Mouse (Mus musculus) heart, adult 2 months (tissue): Measurements from ENCODE around the gene Plekha8. TPM values are rescaled to one million over a fixed set of nuclear protein-coding genes. Genes with fewer than 3 reads are reported as not detected.

Source experiments
- DNase-seq, 2 experiments: peaks; one replicate each; pipeline ENCODE4 v3.0.0; 2021
- H3K27ac ChIP-seq: fragments of 200-600 bp; 2 replicates; pipeline ENCODE4 v1.8.1; 2022
- H3K27me3 ChIP-seq: fragments of 200-500 bp; 2 replicates; pipeline ENCODE4 v1.6.1; 2012; ENCODE audit warnings: mild to moderate bottlenecking, low read length, inconsistent platforms, mixed read lengths; ENCODE audit not compliant: control insufficient read depth, insufficient read depth
- H3K36me3 ChIP-seq: fragments of 200-500 bp; 2 replicates; pipeline ENCODE4 v1.6.1; 2012; ENCODE audit warnings: low read length, inconsistent platforms; ENCODE audit not compliant: control insufficient read depth, insufficient read depth
- H3K4me1 ChIP-seq: fragments of 200-500 bp; 2 replicates; pipeline ENCODE4 v1.6.1; 2011; ENCODE audit warnings: low read length; ENCODE audit not compliant: control insufficient read depth, insufficient read depth
- H3K4me3 ChIP-seq: fragments of 200-600 bp; 2 replicates; pipeline ENCODE4 v1.8.1; 2022
- H3K79me2 ChIP-seq: fragments of 200-500 bp; replicated peaks from 2 replicates; pipeline ENCODE4 v1.6.1; 2012; ENCODE audit warnings: mild to moderate bottlenecking, inconsistent platforms, low read length, moderate library complexity, mixed read lengths; ENCODE audit not compliant: control insufficient read depth, insufficient read depth
- H3K9ac ChIP-seq: fragments of 200-500 bp; 2 replicates; pipeline ENCODE4 v1.6.1; 2012; ENCODE audit warnings: low read depth, mild to moderate bottlenecking, control low read depth, inconsistent platforms, low read length, mixed read lengths
- CTCF ChIP-seq: fragments of 200-600 bp; IDR thresholded peaks from 2 replicates; pipeline ENCODE4 v1.8.1; 2022; ENCODE audit warnings: antibody characterized with exemption, mild to moderate bottlenecking, moderate library complexity
- EP300 ChIP-seq: fragments of 200-500 bp; IDR thresholded peaks from 2 replicates; pipeline ENCODE4 v1.6.1; 2011; ENCODE audit warnings: low read depth, low read length, control low read depth; ENCODE audit not compliant: insufficient read depth
- POLR2A ChIP-seq: fragments of 200-500 bp; IDR thresholded peaks from 2 replicates; pipeline ENCODE4 v1.6.1; 2011; ENCODE audit warnings: mild to moderate bottlenecking, low read depth, low read length, control low read depth; ENCODE audit not compliant: insufficient read depth
- WGBS: fragments of 180-500 bp; shearing (Covaris S2); methylation state at CpG from one replicate; pipeline ENCODE4 v1.1.7; 2018; 5-methylcytosine and 5-hydroxymethylcytosine counted together
- intact Hi-C: fragments of 180-260 bp; cut with DNase I; formaldehyde crosslinking; loops from one replicate; pipeline ENCODE4 v1.15.1; 2025
- polyA plus RNA-seq: library from polyadenylated mRNA; depleted of rRNA; stranded (reverse); fragments of >200 nt; gene quantifications from 2 replicates; pipeline ENCODE4 v1.2.3, GENCODE M21; 2012
- total RNA-seq, 2 experiments: library from RNA; stranded (reverse); gene quantifications; 2 replicates each; pipeline ENCODE4 v1.2.3; 2021

Gene Plekha8
- total and polyA plus RNA-seq, 3 experiments = 2.6 to 9.7 (median 9.0) TPM

DNA sequence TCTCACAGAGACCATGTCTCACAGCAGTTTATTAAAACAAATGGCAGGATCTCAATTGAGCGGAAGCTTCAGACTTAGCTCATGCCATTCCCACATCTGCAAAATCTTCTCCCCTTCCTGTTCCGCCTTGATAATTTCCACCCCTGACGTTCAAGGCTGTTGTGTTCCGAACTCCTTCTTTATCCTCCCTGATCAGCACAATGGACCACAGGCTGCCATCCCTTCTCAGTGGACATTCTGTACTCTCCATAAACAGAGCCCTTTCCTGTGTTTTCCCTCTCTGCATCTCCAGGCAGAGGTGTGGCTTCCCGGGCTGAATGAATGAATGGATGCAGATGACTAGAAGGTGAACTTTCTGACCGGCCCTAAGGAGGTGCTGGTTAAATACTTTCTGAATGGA is 3.1 kb upstream of the Plekha8 start:
- Histone ChIP-seq H3K36me3 (no peaks in the 10 kb centered on the region), H3K9ac (peak overlapping the region; percentile 18; the same call in 1 of the 2 replicates), H3K79me2 (no peaks in the 10 kb centered on the region; the same call in 1 of the 2 replicates), H3K4me3 (no peak overlapping the region; the same call in 1 of the 2 replicates), H3K4me1 (peaks cover 2% of the 10 kb centered on the region), H3K27me3 (no peaks in the 10 kb centered on the region), H3K27ac (peak overlapping the region; percentile 36)
- 28% methylated on average over 6 of the region's 6 CpGs for WGBS
- TF ChIP-seq EP300 (no peak), POLR2A (no peak), CTCF (no peak)
- intact Hi-C loops = loop anchor here (2.0 to 10.0 kb wide), 3 partner anchors 89 to 226 kb away; partner anchors contain the start of genes Mturn and Znrf2
- DNase-seq = peak in 1 of 2 experiments; percentile 10

DNA sequence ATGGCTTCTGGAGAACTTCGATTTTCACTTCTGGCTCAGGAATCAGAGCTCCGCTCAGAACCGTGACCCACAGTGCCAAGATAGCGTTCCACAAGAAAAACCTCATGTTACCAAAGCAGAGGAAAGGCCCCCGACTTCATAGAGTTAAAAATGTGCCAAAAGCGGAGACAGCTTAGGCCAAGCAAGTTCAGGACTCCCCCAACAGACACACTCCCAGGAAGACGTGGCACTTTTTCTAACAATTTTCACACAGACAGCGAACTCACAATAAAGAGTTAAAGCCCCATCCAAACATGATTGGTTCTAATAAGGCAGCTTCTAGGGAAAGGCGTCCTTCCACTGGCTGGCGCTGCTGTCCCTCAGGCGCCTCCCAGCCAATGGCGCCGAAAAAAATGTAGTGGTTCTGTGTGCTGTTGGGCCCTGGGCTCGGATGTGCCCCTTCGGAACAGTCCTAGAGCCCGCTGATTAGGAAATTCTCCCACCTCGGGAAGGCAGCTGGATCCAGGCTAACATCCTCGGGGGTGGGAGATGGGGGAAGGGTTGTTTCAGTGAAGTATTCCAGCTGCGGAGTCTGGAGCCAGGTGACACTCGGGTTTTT is 1.9 kb upstream of the Plekha8 start:
- under 1% methylated on average over 20 of the region's 20 CpGs for WGBS
- Histone ChIP-seq H3K79me2 (no peaks in the 10 kb centered on the region; the same call in 1 of the 2 replicates), H3K36me3 (no peaks in the 10 kb centered on the region), H3K9ac (peak overlapping the region; percentile 73), H3K27me3 (no peaks in the 10 kb centered on the region), H3K4me1 (peaks cover 2% of the 10 kb centered on the region), H3K4me3 (peak overlapping the region; percentile 66), H3K27ac (peak overlapping the region; percentile 87)
- TF ChIP-seq EP300 (no peak), POLR2A (peak; percentile 69), CTCF (no peak)
- intact Hi-C loops = loop anchor here (2.0 to 10.0 kb wide), 3 partner anchors 88 to 224 kb away; partner anchors contain the start of genes Mturn and Znrf2
- peak; percentile 95 to 96 for DNase-seq

DNA sequence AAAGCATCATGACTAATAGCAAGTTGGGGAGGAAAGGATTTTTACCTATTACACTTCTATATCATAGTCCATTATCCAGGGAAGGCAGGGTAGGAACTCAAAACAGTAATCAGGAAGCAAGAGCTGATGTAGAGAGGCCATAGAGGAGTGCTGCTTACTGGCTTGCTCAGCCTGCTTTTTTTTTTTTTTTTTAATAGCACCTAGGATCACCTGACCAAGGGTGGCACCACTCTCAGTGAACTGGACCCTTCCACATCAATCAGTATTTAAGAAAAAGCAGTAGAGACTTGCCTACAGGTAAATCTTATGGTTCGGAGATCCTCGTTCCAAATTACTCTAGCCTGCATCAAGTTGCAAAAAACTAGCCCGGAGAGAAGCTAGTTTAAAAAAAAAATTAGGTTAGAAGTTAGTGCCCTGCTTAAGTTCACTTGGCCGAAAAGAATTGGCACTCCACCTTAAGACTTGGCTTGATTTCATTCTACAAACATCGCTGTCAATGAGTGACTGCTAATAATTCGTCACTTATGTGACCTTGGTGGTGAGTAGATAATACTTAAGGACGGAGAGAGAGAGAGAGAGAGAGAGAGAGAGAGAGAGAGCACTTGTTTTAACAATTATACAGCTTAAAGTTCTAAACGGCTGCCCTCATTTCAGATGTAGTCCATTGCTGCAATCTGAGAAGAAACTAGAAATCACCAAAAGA is 994 bp upstream of the Plekha8 start:
- intact Hi-C loops = loop anchor here (2.0 to 10.0 kb wide), 3 partner anchors 87 to 223 kb away; partner anchors contain the start of genes Mturn and Znrf2
- H3K27me3 ChIP-seq = no peaks in the 10 kb centered on the region
- H3K27ac ChIP-seq = peak overlapping the region; percentile 87; the same call in 1 of the 2 replicates
- peak overlapping the region; percentile 91 for H3K4me3 ChIP-seq
- TF ChIP-seq POLR2A = no peak
- TF ChIP-seq EP300 = no peak
- no peak for TF ChIP-seq CTCF
- no peak overlapping the region for H3K9ac ChIP-seq
- DNase-seq = no peak
- 38% methylated on average over 8 of the region's 8 CpGs for WGBS
- H3K36me3 ChIP-seq = no peaks in the 10 kb centered on the region
- H3K79me2 ChIP-seq = no peaks in the 10 kb centered on the region
- peaks cover 2% of the 10 kb centered on the region for H3K4me1 ChIP-seq

DNA sequence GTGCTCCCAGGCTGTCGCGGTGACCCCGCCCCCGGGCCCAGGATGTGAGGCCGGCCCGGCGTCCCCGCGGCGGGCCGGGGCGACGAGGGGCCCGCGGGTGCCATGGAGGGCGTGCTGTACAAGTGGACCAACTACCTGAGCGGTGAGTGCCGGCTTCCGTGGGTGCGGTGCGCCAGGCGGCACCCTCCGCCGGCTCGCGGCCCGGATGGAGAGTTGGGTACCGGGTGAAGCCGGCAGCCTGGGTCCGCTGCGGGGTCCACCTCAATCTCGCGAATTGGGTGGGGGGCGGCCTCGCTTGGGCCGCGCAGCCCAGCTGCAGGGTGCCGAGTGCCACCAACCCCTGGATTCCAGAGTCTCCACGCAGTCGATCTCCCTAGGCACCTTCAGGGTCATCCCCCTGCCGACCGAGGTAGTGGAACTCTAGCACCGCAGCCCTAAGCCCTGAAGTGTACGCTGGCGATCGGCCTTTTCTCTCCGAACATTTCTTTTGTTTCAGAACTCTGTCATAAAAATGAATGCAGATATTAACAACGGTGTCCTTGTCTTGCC is 493 bp downstream of the Plekha8 start:
- under 1% methylated on average over 48 of the region's 48 CpGs for WGBS
- intact Hi-C loops = loop anchor here (10.0 kb wide), 1 partner anchor 201 kb away; no protein-coding TSS in a partner anchor
- no peaks in the 10 kb centered on the region for H3K79me2 ChIP-seq

DNA sequence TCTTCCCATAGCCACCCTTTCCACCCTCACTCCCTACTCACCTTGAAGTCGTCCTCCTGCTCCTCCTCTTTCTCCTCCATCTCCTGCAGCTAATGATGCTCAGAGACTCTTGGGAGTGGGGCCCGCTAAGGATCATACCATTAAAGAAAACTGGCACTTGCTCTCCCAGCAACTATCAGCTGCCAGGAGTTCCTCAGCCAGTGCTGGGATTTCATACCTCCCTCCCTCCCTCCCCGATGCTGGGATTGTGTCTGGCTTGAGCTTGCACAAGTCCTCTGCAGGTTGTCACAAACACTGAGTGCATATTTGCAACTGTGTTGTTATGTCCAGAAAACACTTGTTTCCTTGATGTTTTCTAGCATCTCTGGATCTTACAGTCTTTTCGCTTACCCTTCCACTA is 2.3 kb downstream of the Plekha8 start, which contains the start of gene Fkbp14:
TSS of gene Fkbp14 (minus strand) at position 101 of the 400 bp plus-strand sequence.
- TF ChIP-seq EP300 = no peak
- TF ChIP-seq CTCF = no peak
- no peak for TF ChIP-seq POLR2A
- intact Hi-C loops = loop anchor here (10.0 kb wide), 1 partner anchor 202 kb away; no protein-coding TSS in a partner anchor
- Histone ChIP-seq H3K9ac (no peak within 1 kb of the TSS), H3K79me2 (0 out of 2 replicates have a peak, but pooled peaks cover 1% of the 10 kb centered on the region), H3K27ac (no peak within 1 kb of the TSS), H3K36me3 (no peaks in the 10 kb centered on the region), H3K27me3 (no peaks in the 10 kb centered on the region), H3K4me3 (peak within 1 kb of the TSS; percentile 91; the same call in 1 of the 2 replicates), H3K4me1 (no peaks in the 10 kb centered on the region; the same call in none of the 2 replicates)
- no peak for DNase-seq
- WGBS = 76% methylated on average over 4 of the region's 4 CpGs

More for the DNA sequence above, 493 bp downstream of the Plekha8 start:
- peak overlapping the region; percentile 81 for H3K27ac ChIP-seq
- no peaks in the 10 kb centered on the region for H3K36me3 ChIP-seq
- peaks cover 2% of the 10 kb centered on the region for H3K4me1 ChIP-seq
- DNase-seq = no peak
- TF ChIP-seq CTCF (no peak), EP300 (no peak)
- H3K9ac ChIP-seq = peak overlapping the region; percentile 92
- H3K4me3 ChIP-seq = peak overlapping the region; percentile 91
- no peaks in the 10 kb centered on the region for H3K27me3 ChIP-seq
